Mouse (Mus musculus) lung, postnatal 0 days (tissue): ENCODE measurements around the gene Prkce.

Experiments used
- CTCF ChIP-seq: IDR thresholded peaks from 2 replicates; pipeline ENCODE4 v1.5.1; 2016; ENCODE audit warnings: antibody characterized with exemption, mild to moderate bottlenecking
- EP300 ChIP-seq: IDR thresholded peaks from 2 replicates; pipeline ENCODE4 v1.6.1; 2016; ENCODE audit warnings: antibody characterized with exemption, mild to moderate bottlenecking, control low read depth

- TF ChIP-seq EP300 (no peak), CTCF (no peak)
These were observed 342.3 kb downstream of the Prkce start for GRCm38 (mm10) chr17:86509871-86510270.
